Mouse (Mus musculus): Measurements from ENCODE around the gene Med15.

DNA sequence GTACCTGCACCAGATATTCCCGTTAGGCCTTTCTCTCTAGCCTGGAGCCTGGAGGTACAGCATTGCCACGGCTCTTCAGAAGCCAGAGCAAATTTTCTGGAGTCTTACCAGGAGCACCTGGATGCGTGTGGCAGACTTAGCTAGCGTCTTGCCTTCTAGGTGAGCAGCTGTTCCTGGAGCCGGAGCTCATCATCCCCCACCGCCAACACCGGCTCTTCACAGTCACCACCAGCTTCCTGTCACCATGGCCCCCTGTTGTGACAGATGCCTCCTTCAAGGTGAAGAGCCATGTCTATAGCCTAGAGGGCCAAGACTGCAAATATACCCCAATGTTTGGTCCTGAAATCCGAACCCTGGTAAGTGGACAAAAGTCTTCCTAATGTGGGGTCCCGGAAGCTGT, 92.0 kb downstream of the Med15 start:
- TF ChIP-seq CTCF (IDR thresholded peaks at IDR 0.05; ENCODE audit: low read depth) (no peak), EP300 (IDR thresholded peaks at IDR 0.05; ENCODE audit: low read depth) (no peak)
